Mouse (Mus musculus) c-Kit-positive CD71-negative TER-119-negative erythroid progenitor cells, embryonic 14.5 days (primary cell): ENCODE measurements around the gene Gm2000.
A peak's percentile ranks its signal among the peaks of the same experiment; 100 is the strongest.
"Not testable (repeated sequence)": the region's sequence is repeated elsewhere in the genome, so short reads cannot be mapped to it uniquely, and the experiment has no call there.

Experiments
- DNase-seq: peaks from one replicate; pipeline ENCODE4 v3.0.0-alpha.2; 2013; ENCODE audit warnings: low read depth

Gm2000 gene

GRCm38 (mm10) chr1:156365740-156366139, at the start of gene Gm2000:
Gene Gm2000 (plus strand): TSS chr1:156366040.
- DNase-seq, result no peak

GRCm38 (mm10) chr1:156323126-156323525, 42.7 kb upstream of the Gm2000 start:
- no peak for DNase-seq

GRCm38 (mm10) chr1:156340847-156341246, 25.0 kb upstream of the Gm2000 start:
- no peak for DNase-seq

GRCm38 (mm10) chr1:156344433-156344832, 21.4 kb upstream of the Gm2000 start:
- no peak for DNase-seq

- DNase-seq, result no peak
These were observed 20.2 kb upstream of the Gm2000 start for GRCm38 (mm10) chr1:156345633-156346032.

- DNase-seq, result no peak
These were observed 16.8 kb upstream of the Gm2000 start for GRCm38 (mm10) chr1:156349031-156349430.

- no peak for DNase-seq
These were observed 15.4 kb upstream of the Gm2000 start for GRCm38 (mm10) chr1:156350441-156350840.

GRCm38 (mm10) chr1:156352466-156352865, 13.4 kb upstream of the Gm2000 start:
- DNase-seq, result no peak

GRCm38 (mm10) chr1:156381217-156381616, 15.4 kb downstream of the Gm2000 start:
- no peak for DNase-seq

- no peak for DNase-seq
These were observed 20.4 kb downstream of the Gm2000 start for GRCm38 (mm10) chr1:156386232-156386631.

GRCm38 (mm10) chr1:156386880-156387279, 21.0 kb downstream of the Gm2000 start:
- no peak for DNase-seq

GRCm38 (mm10) chr1:156393148-156393547, 27.3 kb downstream of the Gm2000 start:
- no peak for DNase-seq

GRCm38 (mm10) chr1:156400159-156400558, 34.3 kb downstream of the Gm2000 start:
- not testable (repeated sequence) for DNase-seq

- DNase-seq, result no peak
These were observed 36.7 kb downstream of the Gm2000 start for GRCm38 (mm10) chr1:156402491-156402890.

GRCm38 (mm10) chr1:156403251-156403650, 37.4 kb downstream of the Gm2000 start:
- DNase-seq, result no peak

- DNase-seq, result peak; percentile 23
These were observed 42.2 kb downstream of the Gm2000 start for GRCm38 (mm10) chr1:156408004-156408403.

- DNase-seq, result no peak
These were observed 42.7 kb downstream of the Gm2000 start for GRCm38 (mm10) chr1:156408521-156408920.
